Mouse (Mus musculus) cerebellum, adult 2 months (tissue): ENCODE measurements around the gene Slc35g2.

Experiments
- CTCF ChIP-seq: fragments of 200-500 bp; IDR thresholded peaks from 2 replicates; pipeline ENCODE4 v1.5.1; 2011; ENCODE audit warnings: low read depth, mild to moderate bottlenecking, control low read depth, low read length, moderate library complexity, borderline replicate concordance; ENCODE audit not compliant: insufficient read depth
- POLR2A ChIP-seq: fragments of 200-500 bp; IDR thresholded peaks from 2 replicates; pipeline ENCODE4 v1.6.1; 2011; ENCODE audit warnings: low read length, control low read depth, borderline replicate concordance; ENCODE audit not compliant: insufficient read depth

- no peak for TF ChIP-seq POLR2A
- TF ChIP-seq CTCF = no peak
Observed at GRCm38 (mm10) chr9:100507581-100507980, 63.3 kb downstream of the Slc35g2 start.
